Mouse (Mus musculus): ENCODE data around the gene Ppp3ca.

GRCm38 (mm10) chr3:136682242-136682641 is 12.3 kb downstream of the Ppp3ca start:
- no peak for TF ChIP-seq CTCF (IDR thresholded peaks at IDR 0.05; ENCODE audit: low read depth, low read length)
- TF ChIP-seq EP300 (IDR thresholded peaks at IDR 0.05; ENCODE audit: insufficient read depth, low read depth, low read length) = no peak
- no peak for TF ChIP-seq POLR2A (IDR thresholded peaks at IDR 0.05; ENCODE audit: insufficient read depth, low read length)

All from ES-Bruce4 (cell line).